Mouse (Mus musculus) cerebellum, adult 11-12 months (tissue): ENCODE results near the gene Mturn.

ENCODE experiments used
- DNase-seq: peaks from one replicate; pipeline ENCODE4 v3.0.0; 2022

Gene Mturn

DNA sequence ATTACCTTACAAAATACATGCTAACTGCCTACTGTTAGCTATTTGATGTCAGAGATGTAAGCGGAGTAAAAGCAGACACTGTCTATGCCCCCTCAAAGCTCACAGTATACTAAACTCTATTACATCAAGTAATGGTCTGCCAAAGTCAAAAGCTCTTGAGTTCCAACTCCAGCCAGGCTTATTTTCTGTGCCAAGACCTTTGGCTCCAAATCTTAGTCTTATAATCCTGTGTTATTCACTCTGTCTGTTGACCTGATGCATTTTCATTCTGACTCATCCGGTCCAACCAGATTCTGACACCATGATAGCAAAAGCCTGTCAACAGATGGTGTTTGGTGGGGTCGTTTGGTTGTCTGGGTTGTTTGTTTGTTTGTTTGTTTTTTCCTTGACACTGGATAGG, 50.3 kb downstream of the Mturn start:
- DNase-seq: no peak

DNA sequence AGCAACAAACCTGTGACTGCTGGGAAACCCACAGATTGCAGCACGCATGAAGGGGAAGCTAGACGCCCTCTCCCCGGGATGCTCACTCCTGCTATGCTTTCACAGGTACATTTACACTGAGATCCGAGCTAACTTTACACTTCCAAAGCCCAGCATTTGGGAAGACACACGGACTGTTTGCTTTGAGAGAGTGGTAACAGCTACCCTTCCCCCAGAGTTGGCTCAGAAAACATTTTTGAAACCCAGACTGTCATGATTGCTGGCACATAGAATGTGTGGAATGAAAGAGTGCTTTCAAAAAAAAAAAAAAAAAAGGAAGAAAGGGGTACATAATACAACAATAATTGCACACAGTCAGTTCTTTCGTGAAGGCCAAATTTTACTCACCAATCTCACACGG, 51.3 kb downstream of the Mturn start:
- no peak for DNase-seq

DNA sequence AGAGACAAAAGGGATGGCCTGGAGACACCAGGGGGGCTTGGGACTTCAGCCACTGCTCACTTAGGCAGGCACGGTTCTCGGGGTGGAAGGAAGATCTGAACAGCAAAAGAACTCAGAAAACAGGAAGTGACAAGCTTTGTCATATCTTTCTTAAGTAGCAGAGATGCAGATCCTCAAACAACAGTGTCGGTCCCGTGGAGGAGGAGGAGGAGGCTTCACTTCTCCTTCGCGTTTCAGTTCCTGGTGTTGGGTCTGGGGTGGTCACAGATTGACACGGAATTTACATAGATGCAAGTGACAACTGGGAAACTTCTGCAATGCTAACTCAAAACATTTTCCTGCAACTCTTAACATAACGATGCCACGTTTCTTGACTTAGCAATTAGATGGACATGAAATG, 54.7 kb downstream of the Mturn start:
- no peak for DNase-seq

DNA sequence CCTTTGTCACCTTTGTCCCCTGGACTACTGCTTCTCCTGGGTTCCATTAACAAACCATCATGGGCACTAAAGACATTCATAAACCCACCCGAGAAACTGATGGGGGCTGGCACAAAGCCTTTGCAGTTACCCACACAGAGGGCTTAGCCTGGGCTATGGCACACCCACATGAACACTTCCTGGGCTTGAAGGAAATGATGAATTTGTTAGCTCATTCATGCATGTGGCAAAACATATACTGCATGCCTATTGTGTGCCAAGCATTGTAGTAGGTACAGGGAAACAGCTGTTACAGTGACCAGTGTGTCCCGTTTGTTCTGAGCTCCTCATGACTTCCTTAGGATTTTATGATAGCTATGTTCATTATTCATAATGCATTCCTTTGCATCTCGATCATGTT, 55.8 kb downstream of the Mturn start:
- DNase-seq: no peak

- DNase-seq: no peak
These were observed 56.3 kb downstream of the Mturn start for GRCm38 (mm10) chr6:54737684-54738083.

DNA sequence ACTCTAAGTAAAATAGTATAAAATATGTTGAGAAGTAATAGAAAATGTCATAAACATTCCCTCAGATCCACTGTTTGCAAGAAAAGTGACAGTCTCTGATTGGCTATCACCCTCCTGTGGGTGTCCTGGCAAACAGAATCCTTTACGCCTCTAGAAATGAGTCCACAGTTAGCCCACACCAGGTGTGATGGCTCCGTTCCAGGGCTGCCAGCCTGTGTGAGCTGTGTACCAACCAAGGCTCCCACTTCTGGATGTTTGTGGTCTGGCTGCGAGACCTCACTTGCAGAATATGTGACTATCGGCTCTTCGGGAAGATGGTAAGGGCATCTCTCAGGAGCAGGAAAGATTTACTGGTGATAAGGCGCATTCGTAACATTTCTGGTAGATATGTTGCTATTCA, 67.6 kb downstream of the Mturn start:
- no peak for DNase-seq

DNA sequence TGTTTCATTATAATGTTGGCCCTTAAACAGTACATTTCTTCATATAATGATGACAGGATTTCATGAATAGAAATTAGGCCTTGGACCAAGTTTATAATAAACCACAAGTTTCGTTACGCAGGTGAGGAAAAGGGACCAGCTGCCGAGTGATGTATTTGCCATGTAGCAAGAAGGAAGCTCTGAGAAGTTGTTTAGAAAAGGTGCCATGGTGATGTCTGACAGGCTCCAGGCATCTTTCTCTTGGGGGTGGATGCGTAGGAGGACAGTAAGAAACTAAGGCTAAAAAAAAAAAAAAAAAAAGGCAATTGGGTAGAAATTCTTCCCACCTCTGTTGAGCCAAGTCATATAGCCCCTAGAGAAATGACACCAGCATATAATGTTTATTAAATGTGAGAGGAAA, 70.2 kb downstream of the Mturn start:
- no peak for DNase-seq

DNA sequence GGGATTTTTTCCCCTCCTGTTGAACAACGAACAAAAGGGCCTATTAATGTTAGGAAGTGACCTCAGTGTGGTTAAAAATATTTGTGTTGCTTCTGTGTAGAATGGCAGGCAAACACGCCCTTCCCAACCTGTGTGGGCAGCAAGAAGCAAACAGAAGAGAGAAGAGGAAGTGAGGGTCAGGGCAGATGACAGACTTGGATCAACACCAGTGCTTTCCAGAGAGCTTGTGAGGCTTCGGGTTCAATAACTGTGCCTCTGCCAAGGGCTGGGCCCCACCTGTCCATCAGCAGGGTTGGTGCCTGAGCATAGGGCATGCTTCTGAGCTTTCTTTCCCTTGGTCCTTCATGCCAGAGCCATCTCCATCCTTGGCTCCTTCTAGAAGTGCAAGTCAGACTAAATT, 70.7 kb downstream of the Mturn start:
- no peak for DNase-seq
